Mouse (Mus musculus): ENCODE measurements around the gene Gbf1. TPM values are rescaled to one million over a fixed set of nuclear protein-coding genes. Genes with fewer than 3 reads are reported as not detected.
A peak's percentile ranks its signal among the peaks of the same experiment; 100 is the strongest.

Gene Gbf1
- polyA plus RNA-seq, 1 experiment from 2014 or later = 41.8 TPM

DNA sequence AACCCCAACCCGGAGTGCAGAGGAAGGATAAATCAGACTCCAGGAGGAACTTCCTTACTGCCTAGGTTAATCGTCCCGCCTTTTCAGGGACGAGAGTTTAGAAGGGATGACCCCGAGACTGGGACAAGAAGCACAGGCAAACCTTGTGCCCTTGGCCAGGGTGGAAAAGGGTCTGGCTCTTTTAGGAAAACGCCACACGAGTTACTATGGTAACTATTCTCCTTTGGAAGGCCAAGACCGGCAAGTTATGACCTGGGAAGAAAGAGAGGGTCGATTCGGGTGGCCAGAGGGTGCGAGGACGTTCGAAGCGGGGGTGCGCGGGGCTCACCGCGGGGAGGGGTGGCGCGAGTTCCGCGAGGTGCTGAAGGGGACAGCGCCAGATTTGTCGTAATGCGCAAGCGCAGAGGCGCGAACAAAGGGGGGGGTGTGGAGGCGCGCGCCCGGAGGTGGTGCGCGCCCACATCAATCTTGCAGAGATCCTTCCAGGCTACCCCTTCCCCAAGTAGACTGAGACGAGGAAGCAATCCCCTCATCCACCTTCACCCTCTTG lies 174.5 kb downstream of the Gbf1 start, which contains the start of gene Psd:
TSS of gene Psd (minus strand) at position 401 of the 550 bp plus-strand sequence.
- peak within 1 kb of the TSS; percentile 91 for H3K27ac ChIP-seq
- peak; percentile 75 for DNase-seq (ENCODE audit: extremely low spot score, low spot score)
- WGBS = under 1% methylated on average over 35 of the region's 35 CpGs
- no peaks in the 10 kb centered on the region for H3K9me3 ChIP-seq
- H3K4me1 ChIP-seq = peaks cover 65% of the 10 kb centered on the region
- H3K4me3 ChIP-seq = peak within 1 kb of the TSS; percentile 80
- peaks cover 81% of the 10 kb centered on the region for H3K27me3 ChIP-seq (ENCODE audit: poor library complexity, severe bottlenecking)
- peaks cover 19% of the 10 kb centered on the region for H3K36me3 ChIP-seq (replicated peaks)

DNA sequence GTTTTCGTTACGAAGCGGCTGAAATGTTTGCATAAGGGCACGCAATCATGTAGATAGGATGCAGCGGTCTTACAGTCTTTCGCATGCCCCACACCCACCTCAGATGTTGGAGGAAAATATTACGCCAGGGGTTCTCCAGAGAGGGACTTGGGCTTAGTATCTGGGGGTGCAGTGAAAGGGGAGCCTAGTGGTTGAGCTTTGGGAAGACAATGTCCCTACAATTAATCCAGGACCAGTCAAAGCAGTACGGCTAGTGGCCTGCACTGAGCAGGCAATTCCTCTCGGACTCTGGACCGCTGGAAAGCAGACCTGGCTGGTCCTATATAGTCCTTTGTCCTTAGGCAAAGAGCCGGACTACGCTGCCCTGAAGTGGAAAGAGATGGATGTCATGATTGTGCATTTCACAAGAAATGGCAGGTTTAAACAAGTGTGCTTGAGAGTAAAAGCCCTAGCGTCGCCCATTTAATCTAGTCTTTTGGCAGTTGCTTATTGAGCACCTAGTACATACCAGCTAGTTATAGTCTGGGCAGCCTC lies 175.3 kb downstream of the Gbf1 start:
- H3K9me3 ChIP-seq = no peaks in the 10 kb centered on the region
- peaks cover 26% of the 10 kb centered on the region for H3K36me3 ChIP-seq (replicated peaks)
- peaks cover 73% of the 10 kb centered on the region for H3K27me3 ChIP-seq (ENCODE audit: poor library complexity, severe bottlenecking)
- no peak for DNase-seq (ENCODE audit: extremely low spot score, low spot score)
- peaks cover 65% of the 10 kb centered on the region for H3K4me1 ChIP-seq
- H3K4me3 ChIP-seq = peak overlapping the region; percentile 80
- peak overlapping the region; percentile 91 for H3K27ac ChIP-seq
- 31% methylated on average over 14 of the region's 14 CpGs for WGBS

DNA sequence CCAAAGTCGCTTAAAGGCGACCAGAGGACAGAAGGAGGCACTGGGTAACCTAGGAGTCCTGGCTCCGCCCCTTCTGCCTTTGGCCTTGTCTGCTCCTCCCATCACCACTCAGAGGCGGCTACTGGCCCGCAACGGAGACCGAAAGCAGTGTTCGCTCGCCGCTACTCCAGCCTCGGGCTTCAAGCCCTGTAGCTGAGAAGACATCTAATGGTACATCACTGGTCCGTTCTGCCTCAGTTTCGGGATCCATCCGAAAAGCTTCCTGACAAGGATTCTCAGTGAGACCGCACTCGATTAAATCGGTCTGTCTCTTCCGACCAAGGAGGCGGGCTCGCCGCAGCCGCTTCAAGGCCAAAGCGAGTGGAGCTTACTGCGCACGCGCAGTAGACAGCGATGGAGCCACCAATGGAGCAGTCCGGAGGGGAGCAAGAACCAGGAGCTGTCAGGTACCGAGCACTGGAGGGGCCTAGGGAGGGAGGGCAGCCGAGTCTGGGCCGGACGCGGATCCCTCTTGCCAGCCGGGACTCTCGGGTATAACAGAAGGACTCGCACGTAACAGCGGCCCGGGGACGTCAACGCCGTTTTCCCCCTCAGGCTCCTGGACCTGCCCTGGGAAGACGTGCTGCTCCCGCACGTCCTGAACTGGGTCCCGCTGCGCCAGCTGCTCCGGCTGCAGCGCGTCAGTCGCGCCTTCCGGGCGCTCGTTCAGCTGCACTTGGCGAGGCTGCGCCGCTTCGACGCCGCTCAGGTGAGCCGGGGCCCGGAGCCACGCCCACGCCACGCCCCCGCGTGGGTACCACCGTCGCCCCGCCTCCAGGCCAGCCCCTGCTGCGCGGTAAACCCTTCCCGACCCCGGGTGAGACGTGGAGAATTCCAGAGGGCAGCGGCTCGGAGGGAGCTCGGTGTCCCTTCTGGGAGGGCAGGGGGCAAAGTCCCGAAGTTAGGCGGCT lies 176.0 kb downstream of the Gbf1 start, which contains the start of gene Fbxl15:
TSS of gene Fbxl15 (plus strand) at position 104 of the 950 bp plus-strand sequence.
- Histone ChIP-seq H3K27ac (peak within 1 kb of the TSS; percentile 91), H3K4me3 (peak within 1 kb of the TSS; percentile 80), H3K27me3 (ENCODE audit: poor library complexity, severe bottlenecking) (peaks cover 65% of the 10 kb centered on the region), H3K4me1 (peaks cover 71% of the 10 kb centered on the region), H3K9me3 (no peaks in the 10 kb centered on the region), H3K36me3 (replicated peaks) (peaks cover 28% of the 10 kb centered on the region)
- under 1% methylated on average over 81 of the region's 81 CpGs for WGBS
- peak; percentile 97 for DNase-seq (ENCODE audit: extremely low spot score, low spot score)

DNA sequence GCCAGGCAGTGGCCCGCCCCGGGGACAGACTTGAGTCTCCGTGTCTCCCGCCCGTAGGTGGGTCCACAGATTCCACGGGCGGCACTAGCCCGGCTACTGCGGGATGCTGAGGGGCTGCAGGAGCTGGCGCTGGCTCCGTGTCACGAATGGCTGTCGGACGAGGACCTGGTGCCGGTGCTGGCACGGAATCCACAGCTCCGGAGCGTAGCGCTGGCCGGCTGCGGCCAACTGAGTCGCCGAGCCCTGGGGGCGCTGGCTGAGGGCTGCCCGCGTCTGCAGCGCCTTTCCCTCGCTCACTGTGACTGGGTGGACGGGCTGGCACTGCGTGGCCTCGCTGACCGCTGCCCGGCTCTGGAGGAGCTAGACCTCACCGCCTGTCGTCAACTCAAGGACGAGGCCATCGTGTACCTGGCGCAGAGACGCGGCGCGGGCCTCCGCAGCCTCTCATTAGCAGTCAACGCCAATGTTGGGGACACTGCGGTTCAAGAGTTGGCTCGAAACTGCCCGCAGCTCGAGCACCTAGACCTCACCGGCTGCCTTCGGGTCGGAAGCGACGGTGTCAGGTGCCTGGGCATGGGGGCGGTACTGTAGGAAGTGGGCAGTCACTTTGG lies 176.8 kb downstream of the Gbf1 start:
- 2% methylated on average over 54 of the region's 54 CpGs for WGBS
- no peaks in the 10 kb centered on the region for H3K9me3 ChIP-seq
- no peak for DNase-seq (ENCODE audit: extremely low spot score, low spot score)
- peaks cover 28% of the 10 kb centered on the region for H3K36me3 ChIP-seq (replicated peaks)
- H3K27me3 ChIP-seq (ENCODE audit: poor library complexity, severe bottlenecking) = peaks cover 58% of the 10 kb centered on the region
- peaks cover 71% of the 10 kb centered on the region for H3K4me1 ChIP-seq
- peak overlapping the region; percentile 80 for H3K4me3 ChIP-seq
- peak overlapping the region; percentile 91 for H3K27ac ChIP-seq

DNA sequence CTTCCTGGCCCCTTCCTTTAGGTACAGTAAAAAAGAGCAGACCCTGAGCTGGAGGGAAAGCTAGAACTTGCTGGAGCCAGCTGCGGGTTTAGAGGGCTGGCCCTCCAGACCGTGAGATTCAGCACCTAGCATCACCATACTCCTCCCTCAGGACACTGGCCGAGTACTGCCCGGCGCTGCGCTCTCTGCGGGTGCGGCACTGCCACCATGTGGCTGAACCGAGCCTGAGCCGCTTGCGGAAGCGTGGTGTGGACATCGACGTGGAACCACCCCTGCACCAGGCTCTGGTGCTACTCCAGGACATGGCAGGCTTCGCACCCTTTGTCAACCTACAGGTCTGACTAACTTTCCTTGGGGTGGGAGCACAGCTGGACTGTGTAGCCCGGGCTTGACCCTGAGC lies 177.6 kb downstream of the Gbf1 start:
- H3K9me3 ChIP-seq = no peaks in the 10 kb centered on the region
- peak overlapping the region; percentile 80 for H3K4me3 ChIP-seq
- peaks cover 28% of the 10 kb centered on the region for H3K36me3 ChIP-seq (replicated peaks)
- no peak overlapping the region for H3K27ac ChIP-seq
- H3K27me3 ChIP-seq (ENCODE audit: poor library complexity, severe bottlenecking) = peaks cover 50% of the 10 kb centered on the region
- WGBS = 8% methylated on average over 16 of the region's 16 CpGs
- DNase-seq (ENCODE audit: extremely low spot score, low spot score) = peak; percentile 80
- peaks cover 75% of the 10 kb centered on the region for H3K4me1 ChIP-seq

DNA sequence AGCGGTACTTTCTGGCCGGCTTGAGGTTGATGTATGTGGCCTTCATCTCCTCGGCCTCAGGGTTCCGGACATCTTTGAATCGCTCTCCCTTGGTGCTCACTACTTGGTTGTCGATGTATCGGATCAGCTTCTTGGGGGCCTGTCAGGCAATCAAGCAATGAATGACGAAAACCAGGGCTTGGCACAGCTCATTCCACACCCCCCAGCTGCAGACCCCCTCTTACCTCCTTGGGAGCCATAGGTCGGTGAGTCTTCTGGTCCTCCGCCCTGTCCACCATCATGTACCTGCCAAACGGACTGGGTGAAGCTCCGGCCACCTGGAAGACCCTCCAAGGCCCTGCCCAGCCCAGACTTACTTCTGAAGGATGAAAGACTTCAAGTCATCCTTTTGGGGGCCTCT lies 178.4 kb downstream of the Gbf1 start:
- Histone ChIP-seq H3K4me3 (0 out of 2 replicates have a peak overlapping the region, but pooled peaks have one; percentile 14), H3K36me3 (replicated peaks) (peaks cover 32% of the 10 kb centered on the region), H3K4me1 (peaks cover 72% of the 10 kb centered on the region), H3K27ac (no peak overlapping the region), H3K9me3 (no peaks in the 10 kb centered on the region), H3K27me3 (ENCODE audit: poor library complexity, severe bottlenecking) (peaks cover 42% of the 10 kb centered on the region)
- DNase-seq (ENCODE audit: extremely low spot score, low spot score) = no peak
- 93% methylated on average over 12 of the region's 12 CpGs for WGBS

DNA sequence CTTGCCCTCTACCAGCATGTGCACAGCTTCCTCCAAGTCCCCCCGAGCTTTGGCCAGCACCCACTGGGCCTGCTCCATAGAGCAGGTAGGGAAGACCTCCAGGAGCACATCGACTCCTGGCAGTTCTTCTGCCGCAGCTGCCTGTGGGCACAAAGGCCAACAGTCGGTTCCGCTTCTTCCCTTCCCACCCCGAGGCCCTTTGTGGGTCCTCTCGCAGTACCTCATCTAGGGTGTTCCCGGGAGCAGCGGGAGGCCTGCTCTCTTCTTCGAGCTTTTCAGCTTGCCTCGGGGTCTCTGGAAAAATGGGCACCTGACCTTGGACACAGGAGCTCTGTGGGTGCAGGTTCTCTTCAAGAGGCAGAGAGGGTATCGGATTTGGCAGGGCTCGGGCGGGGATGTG lies 179.0 kb downstream of the Gbf1 start:
- Histone ChIP-seq H3K4me3 (no peak overlapping the region), H3K36me3 (replicated peaks) (peaks cover 39% of the 10 kb centered on the region), H3K27ac (no peak overlapping the region), H3K9me3 (no peaks in the 10 kb centered on the region), H3K27me3 (ENCODE audit: poor library complexity, severe bottlenecking) (peaks cover 36% of the 10 kb centered on the region), H3K4me1 (peaks cover 66% of the 10 kb centered on the region)
- DNase-seq (ENCODE audit: extremely low spot score, low spot score) = no peak
- 88% methylated on average over 14 of the region's 14 CpGs for WGBS

DNA sequence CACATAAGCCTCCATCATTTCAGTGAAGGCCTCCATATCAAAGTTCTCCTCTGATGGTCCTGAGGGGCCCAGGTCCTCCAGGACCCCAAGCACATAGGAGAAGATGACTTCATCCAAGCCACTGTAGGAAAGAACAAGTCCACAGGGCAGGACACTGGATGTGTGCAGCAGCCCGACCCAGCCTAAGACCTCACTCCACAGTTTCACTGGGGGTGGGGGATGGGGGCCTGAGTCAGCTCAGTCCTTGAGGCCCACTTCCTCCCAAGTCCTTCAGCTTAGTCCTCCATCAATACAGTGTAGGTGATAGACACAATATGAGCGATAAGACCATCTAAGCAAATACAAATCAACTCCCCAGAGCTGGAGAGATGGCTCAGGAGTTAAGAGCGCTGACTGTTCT lies 179.6 kb downstream of the Gbf1 start:
- Histone ChIP-seq H3K4me1 (peaks cover 60% of the 10 kb centered on the region), H3K9me3 (no peaks in the 10 kb centered on the region), H3K27me3 (ENCODE audit: poor library complexity, severe bottlenecking) (peaks cover 30% of the 10 kb centered on the region), H3K36me3 (replicated peaks) (peaks cover 40% of the 10 kb centered on the region), H3K4me3 (no peak overlapping the region), H3K27ac (no peak overlapping the region)
- WGBS = 87% methylated on average over 3 of the region's 3 CpGs
- DNase-seq (ENCODE audit: extremely low spot score, low spot score) = no peak

DNA sequence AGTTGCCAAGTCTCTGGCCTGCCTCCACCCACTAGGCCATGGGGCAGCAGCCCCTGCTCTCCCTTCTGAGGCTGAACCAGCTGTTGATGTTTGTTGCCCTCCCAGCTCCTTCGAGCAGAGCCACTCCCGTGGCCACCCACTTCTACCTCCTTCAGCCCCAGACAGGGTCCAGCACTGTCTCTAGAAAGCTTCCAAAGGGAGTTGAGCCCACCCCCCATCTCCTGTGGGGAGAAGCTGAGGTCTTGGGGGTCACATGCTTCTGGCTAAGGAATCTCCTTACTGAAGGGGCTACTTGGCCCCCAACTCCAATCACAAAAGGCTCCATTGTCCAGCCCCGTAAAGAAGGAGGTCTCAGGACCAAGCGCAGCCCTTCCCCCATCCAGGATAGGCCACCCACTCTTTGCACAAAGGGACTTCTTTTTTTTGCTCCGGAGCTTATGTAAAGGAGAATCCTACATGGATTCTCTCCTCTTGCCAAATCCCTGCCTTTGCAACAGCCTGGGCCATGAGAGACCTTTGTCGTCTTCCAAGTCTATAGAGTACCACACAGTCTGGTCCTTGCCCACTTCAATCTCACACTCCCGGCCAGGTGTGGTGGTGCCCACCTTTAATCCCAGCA lies 180.5 kb downstream of the Gbf1 start:
- no peak for DNase-seq (ENCODE audit: extremely low spot score, low spot score)
- Histone ChIP-seq H3K4me1 (peaks cover 59% of the 10 kb centered on the region), H3K36me3 (replicated peaks) (peaks cover 40% of the 10 kb centered on the region), H3K27me3 (ENCODE audit: poor library complexity, severe bottlenecking) (peaks cover 25% of the 10 kb centered on the region), H3K9me3 (no peaks in the 10 kb centered on the region), H3K27ac (peak overlapping the region; percentile 76), H3K4me3 (peak overlapping the region; percentile 9)
- 44% methylated on average over 7 of the region's 7 CpGs for WGBS

DNA sequence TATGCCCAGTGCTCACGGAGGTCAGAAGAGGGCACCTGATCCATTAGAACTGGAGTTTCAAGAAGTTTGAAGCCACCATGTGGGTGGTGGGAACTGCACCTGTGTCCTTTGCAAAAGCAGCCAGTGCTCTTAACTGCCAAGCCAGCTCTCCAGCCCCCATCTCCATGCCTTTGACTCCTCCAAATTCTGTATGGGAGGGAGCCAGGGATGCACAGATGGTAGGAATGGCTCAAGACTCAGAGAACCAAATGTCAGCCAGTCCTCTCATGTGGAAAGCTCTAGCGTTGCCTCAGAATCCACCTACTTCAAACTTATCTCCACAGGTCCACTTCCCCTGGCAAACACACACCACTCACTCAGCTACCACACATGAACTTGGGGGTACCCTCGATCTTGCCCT lies 181.6 kb downstream of the Gbf1 start:
- H3K4me1 ChIP-seq = peaks cover 59% of the 10 kb centered on the region
- H3K4me3 ChIP-seq = no peak overlapping the region
- peaks cover 25% of the 10 kb centered on the region for H3K27me3 ChIP-seq (ENCODE audit: poor library complexity, severe bottlenecking)
- H3K27ac ChIP-seq = no peak overlapping the region
- WGBS = 88% methylated on average over 3 of the region's 3 CpGs
- no peaks in the 10 kb centered on the region for H3K9me3 ChIP-seq
- DNase-seq (ENCODE audit: extremely low spot score, low spot score) = no peak
- H3K36me3 ChIP-seq (replicated peaks) = peaks cover 40% of the 10 kb centered on the region
